Mouse (Mus musculus) layer of hippocampus, adult 9-10 months (tissue): Measurements from ENCODE around the gene Mtmr11.
"Not testable (repeated sequence)": the region's sequence is repeated elsewhere in the genome, so short reads cannot be mapped to it uniquely, and the experiment has no call there.

ENCODE experiments used
- DNase-seq: peaks from one replicate; pipeline ENCODE4 v3.0.0; 2022; ENCODE audit warnings: low spot score

Gene Mtmr11

GRCm38 (mm10) chr3:96219191-96219641 is 57.4 kb downstream of the Mtmr11 start:
- no peak for DNase-seq

- DNase-seq, result peak; percentile 84
Measured at GRCm38 (mm10) chr3:96219661-96220130, 57.9 kb downstream of the Mtmr11 start, which contains the start of the genes Bola1 and Hist2h2ab. Bola1 (minus strand) TSS chr3:96219709. Hist2h2ab (plus strand) TSS chr3:96219865.

GRCm38 (mm10) chr3:96220131-96220764 is 58.4 kb downstream of the Mtmr11 start:
- not testable (repeated sequence) for DNase-seq

- peak; percentile 95 for DNase-seq
Measured at GRCm38 (mm10) chr3:96220765-96221639, 59.2 kb downstream of the Mtmr11 start, which contains the start of the genes Hist2h2ac and Hist2h2be. Hist2h2ac (minus strand) TSS chr3:96220880. Hist2h2be (plus strand) TSS chr3:96221119.
